Mouse (Mus musculus) hindlimb bud, embryonic 11.5 days (tissue): ENCODE results near the gene Tsc22d1.

Experiments used
- DNase-seq: peaks from one replicate; pipeline ENCODE4 v3.0.0-alpha.2; 2012; ENCODE audit warnings: low read depth, low spot score; ENCODE audit errors: extremely low spot score

The Tsc22d1 gene

GRCm38 (mm10) chr14:76556031-76556851, 141.5 kb downstream of the Tsc22d1 start:
- DNase-seq = no peak

GRCm38 (mm10) chr14:76556852-76557208, 142.1 kb downstream of the Tsc22d1 start, which contains the start of gene Serp2:
Gene Serp2 (minus strand): TSS chr14:76556889.
- DNase-seq = no peak
